Mouse (Mus musculus) small intestine, adult 2 months (tissue): ENCODE results near the gene Dhx33. TPM values are rescaled to one million over a fixed set of nuclear protein-coding genes. Genes with fewer than 3 reads are reported as not detected.

Experiments
- H3K27ac ChIP-seq: fragments of 200-500 bp; 2 replicates; pipeline ENCODE4 v1.5.1; 2012; ENCODE audit warnings: low read depth, low read length, control low read depth, inconsistent platforms; ENCODE audit not compliant: insufficient read depth
- H3K27me3 ChIP-seq: fragments of 200-500 bp; 2 replicates; pipeline ENCODE4 v1.6.1; 2012; ENCODE audit warnings: mild to moderate bottlenecking, moderate library complexity, low read length, inconsistent platforms; ENCODE audit not compliant: control insufficient read depth, insufficient read depth
- H3K36me3 ChIP-seq: fragments of 200-500 bp; 2 replicates; pipeline ENCODE4 v1.6.1; 2012; ENCODE audit warnings: mild to moderate bottlenecking, low read length, control low read depth, inconsistent platforms; ENCODE audit not compliant: control insufficient read depth, insufficient read depth
- H3K4me1 ChIP-seq: fragments of 200-500 bp; 2 replicates; pipeline ENCODE4 v1.6.1; 2012; ENCODE audit warnings: low read length, inconsistent platforms, mixed read lengths; ENCODE audit not compliant: control insufficient read depth, insufficient read depth, insufficient read length
- H3K4me3 ChIP-seq: fragments of 200-500 bp; 2 replicates; pipeline ENCODE4 v1.5.1; 2012; ENCODE audit warnings: low read depth, mild to moderate bottlenecking, control low read depth, inconsistent platforms, low read length, moderate library complexity
- CTCF ChIP-seq: fragments of 200-500 bp; IDR thresholded peaks from 2 replicates; pipeline ENCODE4 v1.5.1; 2012; ENCODE audit warnings: low read depth, mild to moderate bottlenecking, control low read depth, inconsistent platforms, low read length, moderate library complexity, mixed read lengths; ENCODE audit not compliant: insufficient replicate concordance, insufficient read length; ENCODE audit errors: extremely low read depth
- POLR2A ChIP-seq: fragments of 200-500 bp; IDR thresholded peaks from 2 replicates; pipeline ENCODE4 v1.6.1; 2012; ENCODE audit warnings: low read depth, mild to moderate bottlenecking, control low read depth, inconsistent platforms, low read length, moderate library complexity
- WGBS: fragments of 180-500 bp; shearing (Covaris S2); methylation state at CpG from one replicate; pipeline ENCODE4 v1.1.7; 2018; 5-methylcytosine and 5-hydroxymethylcytosine counted together
- polyA plus RNA-seq: library from polyadenylated mRNA; depleted of rRNA; stranded (reverse); fragments of >200 nt; gene quantifications from 2 replicates; pipeline ENCODE4 v1.2.3, GENCODE M21; 2012

Dhx33 gene
- polyA plus RNA-seq, 1 experiment: 8.2 TPM

DNA sequence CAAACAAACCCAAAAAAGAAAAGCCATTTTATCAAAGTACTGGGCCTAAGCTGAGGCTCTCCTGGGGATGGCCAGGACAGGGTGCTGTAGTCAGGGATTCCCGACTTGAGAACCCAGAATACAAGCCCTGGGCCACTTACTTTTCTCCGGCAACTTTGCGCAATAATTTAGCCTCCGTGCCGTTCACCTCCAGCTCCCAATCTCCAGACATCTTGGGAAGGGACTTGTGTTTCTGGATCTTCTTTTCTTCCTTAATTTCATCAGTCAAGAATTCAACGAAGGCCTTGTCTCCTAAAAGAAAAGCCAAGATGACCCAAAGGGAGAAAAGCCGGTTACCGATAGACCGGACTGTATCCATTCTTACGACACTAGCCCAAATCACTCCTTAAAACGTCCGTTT is 22.2 kb downstream of the Dhx33 start:
- H3K27me3 ChIP-seq: no peaks in the 10 kb centered on the region
- H3K36me3 ChIP-seq: peaks cover 43% of the 10 kb centered on the region
- TF ChIP-seq CTCF (no peak), POLR2A (no peak)
- WGBS: 3% methylated on average over 12 of the region's 12 CpGs
- peak overlapping the region; percentile 45; the same call in 1 of the 2 replicates for H3K4me3 ChIP-seq
- peaks cover 3% of the 10 kb centered on the region; the same call in 1 of the 2 replicates for H3K4me1 ChIP-seq
- H3K27ac ChIP-seq: no peak overlapping the region

DNA sequence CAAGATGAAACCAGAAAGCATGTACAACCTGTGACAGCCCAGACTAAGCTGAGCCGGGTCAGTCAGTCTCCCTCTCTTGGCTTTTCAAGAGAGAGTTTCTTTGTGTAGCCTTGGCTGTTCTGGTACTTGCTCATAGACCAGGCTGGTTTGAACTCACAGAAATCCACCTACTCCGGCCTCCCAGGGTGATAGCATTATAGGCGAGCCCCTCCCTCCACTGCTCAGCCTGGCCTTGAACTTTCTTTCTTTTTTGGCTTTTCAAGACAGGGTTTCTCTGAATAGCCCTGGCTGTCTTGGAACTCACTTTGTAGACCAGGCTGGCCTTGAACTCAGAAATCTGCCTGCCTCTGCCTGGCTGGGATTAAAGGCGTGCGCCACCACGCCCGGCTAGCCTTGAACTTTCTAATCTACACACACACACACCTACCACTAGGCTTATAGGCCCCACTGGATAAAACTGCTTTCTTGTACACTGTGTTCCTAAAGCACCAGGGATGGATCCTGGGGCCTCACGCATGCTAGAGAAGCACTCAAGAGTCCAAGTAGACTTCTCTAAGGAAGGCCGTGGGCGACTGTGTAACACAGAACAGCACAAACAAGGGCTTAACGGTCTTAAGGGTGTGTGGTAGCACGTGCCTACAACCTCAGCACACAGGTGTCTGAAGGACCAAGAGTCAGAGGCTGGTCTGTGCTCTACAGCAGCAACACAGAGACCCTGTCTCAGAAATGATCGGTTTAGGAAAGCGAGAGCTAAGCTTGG is 23.3 kb downstream of the Dhx33 start:
- TF ChIP-seq CTCF: no peak
- no peak overlapping the region for H3K27ac ChIP-seq
- peaks cover 42% of the 10 kb centered on the region for H3K36me3 ChIP-seq
- peaks cover 3% of the 10 kb centered on the region; the same call in 1 of the 2 replicates for H3K4me1 ChIP-seq
- H3K4me3 ChIP-seq: no peak overlapping the region
- 82% methylated on average over 14 of the region's 14 CpGs for WGBS
- H3K27me3 ChIP-seq: no peaks in the 10 kb centered on the region

DNA sequence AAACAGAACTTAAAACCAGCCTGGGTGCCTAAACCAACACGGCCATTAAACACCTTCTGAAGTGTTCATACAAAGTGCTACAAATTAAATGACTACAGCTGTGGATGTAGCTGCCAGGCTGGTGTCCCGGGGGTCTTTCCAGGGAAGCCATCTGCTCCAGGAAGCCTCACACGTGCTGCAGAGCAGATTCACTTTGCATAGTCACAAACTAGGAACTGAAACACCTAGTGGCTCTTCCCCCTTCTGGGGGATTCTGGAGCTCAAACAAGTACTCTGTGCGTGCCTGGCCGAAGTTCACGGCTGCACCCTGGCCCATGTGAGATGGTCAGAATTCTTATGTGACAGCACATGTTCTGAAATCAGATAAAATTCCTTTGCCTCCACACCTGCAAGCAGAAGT is 24.0 kb downstream of the Dhx33 start:
- Histone ChIP-seq H3K4me3 (no peak overlapping the region), H3K27ac (no peak overlapping the region), H3K4me1 (peaks cover 3% of the 10 kb centered on the region; the same call in 1 of the 2 replicates), H3K36me3 (peaks cover 42% of the 10 kb centered on the region), H3K27me3 (no peaks in the 10 kb centered on the region)
- TF ChIP-seq POLR2A (no peak), CTCF (no peak)
- 72% methylated on average over 6 of the region's 6 CpGs for WGBS

DNA sequence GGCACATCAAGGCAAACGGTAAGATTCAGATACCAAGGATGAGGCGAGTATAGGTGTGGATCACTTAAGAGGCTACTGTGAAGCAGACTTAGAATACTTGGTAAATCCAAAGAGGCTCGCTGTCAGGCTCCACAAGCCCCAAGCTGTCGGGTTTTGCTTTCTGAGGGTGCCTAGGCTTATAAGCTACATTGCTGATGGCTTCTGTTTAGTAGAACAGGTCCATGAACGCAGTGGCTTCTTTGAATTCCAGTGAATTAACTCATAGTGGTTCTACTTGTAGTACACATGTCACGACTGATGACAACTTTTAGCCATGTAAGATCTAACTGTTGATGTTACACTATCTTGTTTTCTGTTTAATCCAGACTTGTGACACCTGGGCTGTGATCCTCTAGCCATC is 26.9 kb downstream of the Dhx33 start:
- H3K27me3 ChIP-seq: no peaks in the 10 kb centered on the region
- H3K27ac ChIP-seq: no peak overlapping the region
- H3K4me3 ChIP-seq: no peak overlapping the region
- TF ChIP-seq POLR2A: no peak
- no peak for TF ChIP-seq CTCF
- H3K4me1 ChIP-seq: no peaks in the 10 kb centered on the region
- peaks cover 44% of the 10 kb centered on the region for H3K36me3 ChIP-seq
- 81% methylated on average over 6 of the region's 6 CpGs for WGBS

DNA sequence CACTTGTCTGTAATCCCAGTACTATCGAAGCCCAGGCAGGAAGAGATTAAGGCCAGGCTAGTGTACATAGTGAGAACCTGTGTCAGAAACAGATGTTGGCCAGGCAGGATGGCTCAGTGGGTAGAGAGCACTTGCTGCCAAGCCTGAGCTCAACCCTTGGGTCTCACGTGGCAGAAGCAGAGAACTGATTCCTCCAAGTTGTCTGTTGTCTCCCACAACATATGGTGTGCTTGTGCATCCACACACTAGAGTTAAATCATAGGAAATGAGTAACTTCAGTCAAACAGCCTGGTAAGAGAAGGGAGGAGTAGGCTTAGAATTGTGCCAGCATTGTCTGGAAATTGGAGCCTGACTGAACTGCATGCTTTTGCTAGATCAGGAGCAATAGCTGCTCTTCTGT is 29.0 kb downstream of the Dhx33 start:
- TF ChIP-seq CTCF: no peak
- TF ChIP-seq POLR2A: no peak
- H3K4me3 ChIP-seq: no peak overlapping the region
- no peaks in the 10 kb centered on the region for H3K27me3 ChIP-seq
- H3K36me3 ChIP-seq: peaks cover 39% of the 10 kb centered on the region
- peaks cover 5% of the 10 kb centered on the region for H3K4me1 ChIP-seq
- 64% methylated on average over 2 of the region's 2 CpGs for WGBS
- H3K27ac ChIP-seq: no peak overlapping the region

DNA sequence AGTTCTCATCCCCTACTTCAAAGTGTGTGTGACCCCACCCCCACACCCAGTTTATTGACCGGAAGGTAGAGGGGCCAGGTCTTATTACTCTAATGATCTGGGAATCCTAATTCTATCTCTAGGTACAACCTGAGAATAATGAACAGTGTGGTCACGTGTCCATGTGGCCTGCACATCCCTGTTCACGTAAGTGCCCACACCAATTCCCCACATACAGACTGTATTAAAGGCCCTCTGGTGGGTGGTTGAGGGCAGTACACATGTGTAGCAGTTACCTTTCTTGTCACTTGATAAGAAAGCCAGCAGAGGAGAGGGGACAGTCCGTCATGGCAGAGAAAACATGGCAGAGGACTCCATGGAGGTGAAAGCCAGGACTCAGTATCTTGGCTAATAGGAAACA is 30.3 kb downstream of the Dhx33 start:
- 78% methylated on average over 4 of the region's 4 CpGs for WGBS
- peaks cover 5% of the 10 kb centered on the region for H3K4me1 ChIP-seq
- H3K27me3 ChIP-seq: no peaks in the 10 kb centered on the region
- H3K4me3 ChIP-seq: no peak overlapping the region
- peak; percentile 31; the same call in 1 of the 2 replicates for TF ChIP-seq CTCF
- TF ChIP-seq POLR2A: no peak
- no peak overlapping the region for H3K27ac ChIP-seq
- H3K36me3 ChIP-seq: peaks cover 29% of the 10 kb centered on the region

DNA sequence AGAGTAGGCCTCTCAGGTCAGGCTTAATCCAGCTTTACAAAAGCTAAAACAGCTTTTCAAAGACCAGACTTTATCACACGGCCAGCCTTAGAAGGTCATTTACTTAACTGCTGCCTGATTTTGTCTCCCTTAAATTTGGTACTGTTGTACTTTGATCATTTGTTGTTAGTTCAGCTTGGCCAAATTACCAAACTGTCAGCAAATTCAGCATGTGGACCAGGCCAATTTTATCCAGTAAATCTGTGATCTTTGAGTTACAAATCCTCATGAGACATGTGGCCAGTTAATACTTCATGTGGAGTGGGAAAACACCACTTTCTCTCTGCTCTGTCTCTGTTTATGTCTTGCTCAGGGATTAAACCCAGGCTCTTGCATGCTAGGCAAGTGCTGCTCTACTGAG is 31.7 kb downstream of the Dhx33 start:
- 72% methylated on average over 1 of the region's 1 CpGs for WGBS
- H3K4me3 ChIP-seq: no peak overlapping the region
- peaks cover 20% of the 10 kb centered on the region for H3K36me3 ChIP-seq
- no peak overlapping the region for H3K27ac ChIP-seq
- TF ChIP-seq CTCF: no peak
- no peak for TF ChIP-seq POLR2A
- H3K4me1 ChIP-seq: peaks cover 7% of the 10 kb centered on the region
- H3K27me3 ChIP-seq: no peaks in the 10 kb centered on the region
